Mouse (Mus musculus): ENCODE measurements around the gene Chadl.

GRCm38 (mm10) chr15:81710801-81711200 lies 13.7 kb upstream of the Chadl start:
- TF ChIP-seq POLR2A (IDR thresholded peaks at IDR 0.05; ENCODE audit: borderline replicate concordance, extremely low read depth, insufficient read depth, insufficient read length, poor library complexity, severe bottlenecking) (no peak), CTCF (IDR thresholded peaks at IDR 0.05; ENCODE audit: borderline replicate concordance, extremely low read depth, insufficient read depth, insufficient read length) (no peak)

Data from brain, embryonic 14.5 days (tissue).